ENCODE assay signal across 28 mouse cellular contexts in the genomic region with DNA sequence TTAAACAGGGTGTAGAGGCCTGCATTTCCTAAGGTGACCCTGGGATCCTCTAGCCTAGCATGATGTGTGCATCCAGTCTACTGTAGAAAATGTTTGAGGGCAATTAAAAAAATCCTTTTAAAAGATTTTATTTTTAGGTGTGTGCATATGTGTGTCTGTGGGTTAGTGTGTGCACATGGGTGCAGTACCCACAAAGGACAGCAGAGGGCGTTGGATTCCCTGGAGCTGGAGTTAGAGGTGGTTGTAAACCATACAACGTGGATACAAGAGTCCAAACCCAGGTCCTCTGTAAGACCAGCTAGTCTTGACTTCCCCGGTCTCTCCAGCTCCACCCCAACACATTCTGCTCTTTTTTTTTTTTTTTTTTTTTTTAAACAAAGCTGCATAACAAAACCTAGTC. TPM values are rescaled to one million over a fixed set of nuclear protein-coding genes. Genes with fewer than 3 reads are reported as not detected.
DNase-seq lines count a peak whose midpoint lies in the region; ATAC-seq and TF ChIP-seq lines count a peak whose summit lies in the region.
"Had no signal": no experiment of that assay in that cellular context is flagged by ENCODE, and none has a peak within 500 bp of the region (broad histone marks: within the 10 kb centered on the region; RNA-seq: fewer than 3 reads in every experiment).

No protein-coding gene starts in this region.

- H3K4me2 ChIP-seq in stomach, postnatal 0 days (replicated peaks; ENCODE audit: low read depth), result no peak overlapping the region
- H3K4me2 ChIP-seq: hindbrain, embryonic 13.5 days; liver, embryonic 13.5 days; lung, embryonic 15.5 days; midbrain, embryonic 15.5 days; neural tube, embryonic 13.5 days; stomach, embryonic 15.5 days had no signal

- no peak for ATAC-seq in stomach, postnatal 0 days (ENCODE audit: low FRiP score, low TSS enrichment)
- ATAC-seq: forebrain, embryonic 16.5 days; inflammation-experienced regulatory T-cells, adult 6 months; midbrain, embryonic 15.5 days had no signal

- H3K4me3 ChIP-seq in layer of hippocampus, adult 2 months, result no peak overlapping the region
- no peak overlapping the region for H3K4me3 ChIP-seq in testis, adult 2 months (ENCODE audit: control insufficient read depth, low read depth, low read length)
- no peak overlapping the region for H3K4me3 ChIP-seq in stomach, postnatal 0 days (ENCODE audit: low read depth, low read length)
- H3K4me3 ChIP-seq: forebrain, embryonic 10.5 days; heart, adult 2 months; hindbrain, embryonic 13.5 days; limb, embryonic 10.5 days; liver, embryonic 13.5 days; lung, embryonic 15.5 days; midbrain, embryonic 15.5 days; myocyte; neural tube, embryonic 13.5 days; stomach, embryonic 15.5 days had no signal

- no peak for TF ChIP-seq POLR2A in testis, adult 2 months (IDR thresholded peaks at IDR 0.05; ENCODE audit: control insufficient read depth, low read depth, low read length)

- H3K4me1 ChIP-seq in testis, adult 2 months (ENCODE audit: control insufficient read depth, insufficient read depth, low read length), result peaks cover 8% of the 10 kb centered on the region
- no peaks in the 10 kb centered on the region for H3K4me1 ChIP-seq in stomach, postnatal 0 days (replicated peaks; ENCODE audit: control insufficient read depth, insufficient read depth)
- H3K4me1 ChIP-seq: forebrain, embryonic 10.5 days; hindbrain, embryonic 13.5 days; limb, embryonic 10.5 days; liver, embryonic 13.5 days; lung, embryonic 15.5 days; midbrain, embryonic 15.5 days; neural tube, embryonic 13.5 days; stomach, embryonic 15.5 days had no signal

- 68% methylated on average over 3 of the region's 3 CpGs for WGBS in stomach, postnatal 0 days

- no peaks in the 10 kb centered on the region for H3K36me3 ChIP-seq in testis, adult 2 months (ENCODE audit: control insufficient read depth, insufficient read depth, low read length)
- H3K36me3 ChIP-seq in stomach, postnatal 0 days (ENCODE audit: control insufficient read depth, insufficient read depth, low read length), result no peaks in the 10 kb centered on the region
- H3K36me3 ChIP-seq: forebrain, embryonic 10.5 days; hindbrain, embryonic 13.5 days; limb, embryonic 10.5 days; lung, embryonic 15.5 days; midbrain, embryonic 15.5 days; neural tube, embryonic 13.5 days; stomach, embryonic 15.5 days had no signal

- no peak for DNase-seq in layer of hippocampus, adult 2 months (ENCODE audit: low spot score in 2 of 2)
- DNase-seq in layer of hippocampus, postnatal 25 days (ENCODE audit: extremely low spot score in 1 of 2, low spot score in 1 of 2), result no peak
- DNase-seq in testis, postnatal 10 days (ENCODE audit: low spot score), result no peak
- DNase-seq in R1 (ENCODE audit: low read depth, low spot score), result peak; percentile 52
- DNase-seq in stomach, postnatal 0 days (ENCODE audit: low spot score), result no peak
- DNase-seq in lung, postnatal 14 days, result no peak
- no peak for DNase-seq in frontal cortex, adult 2 months (ENCODE audit: extremely low spot score in 1 of 2, low spot score in 1 of 2)
- DNase-seq: adrenal gland, postnatal 14 days; cerebellum, adult 9-11 months; gastrocnemius, postnatal 25 days; heart, adult 2 months; kidney, adult 9 months; kidney, postnatal 36 days; liver, embryonic 13.5 days; lung, postnatal 4 days; retina, postnatal 1 day; right cerebral cortex, postnatal 25 days had no signal

- H3K27me3 ChIP-seq in testis, adult 2 months (ENCODE audit: control insufficient read depth, insufficient read depth, low read length), result no peaks in the 10 kb centered on the region
- no peaks in the 10 kb centered on the region for H3K27me3 ChIP-seq in stomach, postnatal 0 days (ENCODE audit: control insufficient read depth, insufficient read depth, low read length)
- H3K27me3 ChIP-seq: hindbrain, embryonic 13.5 days; liver, embryonic 13.5 days; lung, embryonic 15.5 days; midbrain, embryonic 15.5 days; neural tube, embryonic 13.5 days; stomach, embryonic 15.5 days had no signal

- peak; percentile 49 for TF ChIP-seq CTCF in layer of hippocampus, adult 2 months (conservative IDR thresholded peaks at IDR 0.05)
- peak; percentile 66; the same call in 1 of the 2 replicates for TF ChIP-seq CTCF in testis, adult 2 months (IDR thresholded peaks at IDR 0.05; ENCODE audit: control insufficient read depth, insufficient read depth, insufficient replicate concordance, low read depth, low read length)
- TF ChIP-seq CTCF in stomach, postnatal 0 days (IDR thresholded peaks at IDR 0.05; ENCODE audit: low read depth), result peak; percentile 47

- TF ChIP-seq EP300 in stomach, postnatal 0 days (optimal IDR thresholded peaks at IDR 0.05), result no peak

- no peak overlapping the region for H3K27ac ChIP-seq in layer of hippocampus, adult 2 months
- no peak overlapping the region for H3K27ac ChIP-seq in testis, adult 2 months (ENCODE audit: control insufficient read depth, insufficient read depth, low read depth, low read length)
- H3K27ac ChIP-seq in stomach, postnatal 0 days (replicated peaks), result no peak overlapping the region
- H3K27ac ChIP-seq: forebrain, embryonic 10.5 days; heart, adult 2 months; hindbrain, embryonic 13.5 days; limb, embryonic 10.5 days; liver, embryonic 13.5 days; lung, embryonic 15.5 days; midbrain, embryonic 15.5 days; neural tube, embryonic 13.5 days; stomach, embryonic 15.5 days had no signal

- H3K9me3 ChIP-seq in stomach, postnatal 0 days (ENCODE audit: control insufficient read depth, low read length), result no peaks in the 10 kb centered on the region
- H3K9me3 ChIP-seq: hindbrain, embryonic 13.5 days; limb, embryonic 10.5 days; liver, embryonic 13.5 days; lung, embryonic 15.5 days; midbrain, embryonic 15.5 days; neural tube, embryonic 13.5 days; stomach, embryonic 15.5 days had no signal

- H3K9ac ChIP-seq in stomach, postnatal 0 days (ENCODE audit: low read length), result no peak overlapping the region
- H3K9ac ChIP-seq: hindbrain, embryonic 13.5 days; liver, embryonic 13.5 days; lung, embryonic 15.5 days; midbrain, embryonic 15.5 days; neural tube, embryonic 13.5 days; stomach, embryonic 15.5 days had no signal

RNA-seq across cellular contexts. Expression of a gene that starts 36.0 kb away (rescaled TPM):
- 1 to 10 TPM; 5.4 to 5.7 TPM for total RNA-seq in layer of hippocampus, adult 2 months (2021)
- 1 to 10 TPM; 4.8 to 5.5 TPM for total RNA-seq in layer of hippocampus, postnatal 25 days (2021)
- polyA plus RNA-seq in testis, adult 2 months (2012; rRNA removed), result 3.6 TPM in 2 replicates
- 24.2 and 28.8 TPM in 2 replicates for polyA plus RNA-seq in stomach, postnatal 0 days (2015; fragmentation: Nextera tagmentation; extraction: Ambion mirVana)
- 11.1 and 12.3 TPM in 2 replicates for polyA plus RNA-seq in frontal cortex, adult 2 months (2012; rRNA removed)
